ENCODE assay signal across 21 mouse cellular contexts in genomic region chr10:18036849-18037248, GRCm38 (mm10). TPM values are rescaled to one million over a fixed set of nuclear protein-coding genes. Genes with fewer than 3 reads are reported as not detected.
DNase-seq lines count a peak whose midpoint lies in the region; ATAC-seq lines count a peak whose summit lies in the region.
"Had no signal": no experiment of that assay in that cellular context is flagged by ENCODE, and none has a peak within 500 bp of the region (broad histone marks: within the 10 kb centered on the region; RNA-seq: fewer than 3 reads in every experiment).

No protein-coding gene starts in this region.

- H3K4me1 ChIP-seq in kidney, embryonic 15.5 days, result no peaks in the 10 kb centered on the region
- H3K4me1 ChIP-seq: embryonic facial prominence, embryonic 12.5 days; forebrain, embryonic 15.5 days; heart, embryonic 15.5 days; hindbrain, embryonic 13.5 days had no signal

- H3K36me3 ChIP-seq in kidney, embryonic 15.5 days, result no peaks in the 10 kb centered on the region
- H3K36me3 ChIP-seq: embryonic facial prominence, embryonic 12.5 days; forebrain, embryonic 15.5 days; heart, embryonic 10.5 days; heart, embryonic 15.5 days; hindbrain, embryonic 13.5 days had no signal

- no peak overlapping the region for H3K9ac ChIP-seq in kidney, embryonic 15.5 days
- H3K9ac ChIP-seq: embryonic facial prominence, embryonic 12.5 days; forebrain, embryonic 15.5 days; heart, embryonic 15.5 days; hindbrain, embryonic 13.5 days had no signal

- no peak overlapping the region for H3K4me3 ChIP-seq in kidney, embryonic 15.5 days (replicated peaks)
- H3K4me3 ChIP-seq: embryonic facial prominence, embryonic 12.5 days; forebrain, embryonic 15.5 days; heart, embryonic 10.5 days; heart, embryonic 15.5 days; hindbrain, embryonic 13.5 days had no signal

- H3K9me3 ChIP-seq in kidney, embryonic 15.5 days (replicated peaks), result no peaks in the 10 kb centered on the region
- H3K9me3 ChIP-seq: embryonic facial prominence, embryonic 12.5 days; forebrain, embryonic 15.5 days; heart, embryonic 10.5 days; heart, embryonic 15.5 days; hindbrain, embryonic 13.5 days had no signal

- 53% methylated on average over 5 of the region's 5 CpGs for WGBS in kidney, embryonic 15.5 days

- DNase-seq in frontal cortex, postnatal 10 days (ENCODE audit: low spot score in 2 of 2), result no peak
- DNase-seq in kidney, postnatal 14 days, result peak; percentile 14
- peak; percentile 9 for DNase-seq in brain, adult 2 months (ENCODE audit: low read depth, low spot score)
- DNase-seq in lung, postnatal 10 days, result peak; percentile 56
- no peak for DNase-seq in adrenal gland, adult 18-20 months (ENCODE audit: low spot score in 2 of 2)
- DNase-seq in urinary bladder, postnatal 36 days (ENCODE audit: low spot score in 2 of 2), result no peak
- DNase-seq: adrenal gland, postnatal 14 days; cerebellum, adult 2 months; cerebellum, postnatal 10 days; embryo, embryonic 11 days; gastrocnemius, postnatal 36 days; heart, adult 18-20 months; heart, postnatal 14 days had no signal

- H3K4me2 ChIP-seq in kidney, embryonic 15.5 days, result no peak overlapping the region
- H3K4me2 ChIP-seq: embryonic facial prominence, embryonic 12.5 days; forebrain, embryonic 15.5 days; heart, embryonic 15.5 days; hindbrain, embryonic 13.5 days had no signal

- ATAC-seq in frontal cortex, adult (ENCODE audit: low TSS enrichment), result peak; percentile 76
- no peak for ATAC-seq in kidney, embryonic 15.5 days (replicated peaks; ENCODE audit: low FRiP score)
- ATAC-seq: forebrain, embryonic 15.5 days; hindbrain, postnatal 0 days had no signal

- H3K27ac ChIP-seq in kidney, embryonic 15.5 days, result no peak overlapping the region
- H3K27ac ChIP-seq: embryonic facial prominence, embryonic 12.5 days; forebrain, embryonic 15.5 days; heart, embryonic 10.5 days; heart, embryonic 15.5 days; hindbrain, embryonic 13.5 days; hindbrain, postnatal 0 days had no signal

- H3K27me3 ChIP-seq in kidney, embryonic 15.5 days, result no peaks in the 10 kb centered on the region
- H3K27me3 ChIP-seq: embryonic facial prominence, embryonic 12.5 days; forebrain, embryonic 15.5 days; heart, embryonic 15.5 days; hindbrain, embryonic 13.5 days had no signal

RNA-seq across cellular contexts. Expression of gene Abracl, which starts 13.8 kb away (rescaled TPM):
- 128 and 143 TPM in 2 replicates for polyA plus RNA-seq in kidney, embryonic 15.5 days (2015; fragmentation: Nextera tagmentation; extraction: Ambion mirVana)
- total RNA-seq in adrenal gland, adult 18-20 months (2021), result 10 to 100 TPM; 18.6 to 21.4 TPM

RNA-seq across cellular contexts. Expression of gene Reps1, which starts 18.8 kb away (rescaled TPM):
- 11.9 and 15.3 TPM in 2 replicates for polyA plus RNA-seq in kidney, embryonic 15.5 days (2015; fragmentation: Nextera tagmentation; extraction: Ambion mirVana)
- 10 to 100 TPM; 26.8 to 30.3 TPM for total RNA-seq in adrenal gland, adult 18-20 months (2021)

Comparison
In these comparisons a context has a peak if more than half of its experiments do, and no peak if none do; other contexts are left out.
1. DNase-seq: peak in kidney, postnatal 14 days (single experiment), brain, adult 2 months (single experiment) and lung, postnatal 10 days (single experiment); none in frontal cortex, postnatal 10 days (0 of 2), adrenal gland, adult 18-20 months (0 of 2) and urinary bladder, postnatal 36 days (0 of 2).